Mouse (Mus musculus): Measurements from ENCODE around the gene Ranbp17. TPM values are rescaled to one million over a fixed set of nuclear protein-coding genes. Genes with fewer than 3 reads are reported as not detected.
"Not testable (repeated sequence)": the region's sequence is repeated elsewhere in the genome, so short reads cannot be mapped to it uniquely, and the experiment has no call there.

Ranbp17 gene
- total RNA-seq (2021) = 1 to 10 TPM; 4.8 to 4.9 TPM
- long read RNA-seq, experiment 1, full-length matches to known transcripts = 1 of 4 reads
- long read RNA-seq, experiment 1, partial matches to known transcripts = 0 of 4 reads
- long read RNA-seq, experiment 1, other reads (novel, unspliced or antisense) = 3 of 4 reads
- long read RNA-seq, experiment 2, full-length matches to known transcripts = 2 of 2 reads
- long read RNA-seq, experiment 2, partial matches to known transcripts = 0 of 2 reads
- long read RNA-seq, experiment 2, other reads (novel, unspliced or antisense) = 0 of 2 reads

DNA sequence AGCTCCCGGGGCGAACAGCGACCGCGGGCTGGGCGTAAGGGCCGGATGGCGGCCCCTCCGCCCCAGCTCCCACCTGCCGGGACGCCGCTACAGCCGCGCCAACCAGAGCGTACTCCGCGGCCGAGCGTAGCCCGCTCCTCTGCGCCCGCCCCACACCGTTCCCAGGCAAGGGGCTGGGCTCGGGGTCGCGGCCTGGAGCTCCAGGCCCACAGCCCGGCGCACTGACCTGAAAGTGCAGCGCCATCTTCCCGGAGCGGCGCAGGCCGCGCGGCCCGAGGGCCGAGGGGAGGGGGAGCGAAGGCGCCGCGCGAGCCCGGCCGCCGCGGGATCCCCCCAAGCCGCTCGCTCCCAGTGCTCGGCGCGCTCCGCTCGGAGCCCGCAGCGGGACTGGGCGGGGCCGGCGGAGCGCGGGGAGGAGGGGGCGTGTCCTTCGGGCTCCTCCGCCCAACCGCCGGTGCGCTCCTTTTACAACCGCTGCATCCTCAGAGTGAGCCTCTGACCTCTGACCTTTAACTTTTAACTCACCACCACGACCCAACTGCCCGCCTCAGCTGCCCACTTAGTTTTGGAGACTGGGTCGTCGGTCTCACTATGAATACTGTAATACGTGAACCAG, at the start of gene Ranbp17:
Gene Ranbp17 (minus strand): TSS at position 371 of the 616 bp plus-strand sequence.
- peak; percentile 25 to 36 for DNase-seq (ENCODE audit: low spot score in 2 of 2)

DNA sequence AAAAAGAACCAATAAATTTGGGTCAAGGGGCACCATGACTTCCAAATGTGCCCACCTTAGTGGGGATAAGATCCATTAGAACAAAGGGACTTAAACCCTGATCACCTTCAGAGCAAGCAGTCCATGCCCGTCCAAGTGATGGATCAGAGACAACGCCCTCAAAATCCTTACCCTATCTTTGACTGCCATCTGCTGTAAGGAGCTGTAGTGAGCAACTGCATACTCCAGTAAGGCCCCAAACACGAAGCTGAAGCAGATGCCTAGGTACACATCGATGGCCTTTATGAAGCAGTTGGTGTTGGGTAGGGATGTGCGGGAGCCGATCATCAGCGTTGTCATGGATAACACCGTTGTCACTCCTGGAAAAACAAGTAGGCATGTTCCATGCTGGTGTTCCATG, 40.6 kb upstream of the Ranbp17 start:
- DNase-seq (ENCODE audit: low spot score in 2 of 2) = peak; percentile 9 to 23

DNA sequence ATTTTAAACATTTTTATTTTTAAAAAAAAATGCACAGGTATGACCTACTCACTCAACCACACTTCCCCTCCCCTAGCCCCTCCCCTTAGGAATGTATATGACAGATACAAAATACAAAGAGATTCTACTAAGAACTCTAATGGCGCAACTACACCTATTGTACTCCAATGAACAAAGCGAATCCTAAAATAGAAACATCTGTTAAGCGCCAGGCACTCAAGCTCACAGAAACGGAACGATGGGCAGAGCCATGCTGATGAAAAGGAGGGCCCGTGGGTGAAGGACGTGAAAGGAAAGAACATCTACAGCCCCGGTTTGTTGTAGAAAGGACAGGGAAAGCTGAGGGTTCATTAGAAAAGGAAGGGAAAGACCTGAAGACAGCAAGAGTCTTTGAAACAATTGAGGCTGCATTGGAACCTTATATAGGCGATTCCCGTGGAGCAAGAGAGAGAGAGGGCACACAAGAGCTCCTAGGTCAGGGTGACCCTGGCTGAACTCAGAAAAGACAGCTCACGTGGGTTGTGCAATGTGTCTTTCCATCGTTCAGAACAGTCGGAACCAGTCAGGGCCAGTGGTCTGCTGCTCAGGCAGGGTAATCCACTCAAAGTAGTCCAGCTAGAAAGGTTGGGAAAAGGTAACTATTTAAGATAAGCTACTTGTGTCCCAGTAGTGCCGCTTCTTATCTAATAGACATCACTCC, 37.5 kb upstream of the Ranbp17 start:
- no peak for DNase-seq (ENCODE audit: low spot score in 2 of 2)

DNA sequence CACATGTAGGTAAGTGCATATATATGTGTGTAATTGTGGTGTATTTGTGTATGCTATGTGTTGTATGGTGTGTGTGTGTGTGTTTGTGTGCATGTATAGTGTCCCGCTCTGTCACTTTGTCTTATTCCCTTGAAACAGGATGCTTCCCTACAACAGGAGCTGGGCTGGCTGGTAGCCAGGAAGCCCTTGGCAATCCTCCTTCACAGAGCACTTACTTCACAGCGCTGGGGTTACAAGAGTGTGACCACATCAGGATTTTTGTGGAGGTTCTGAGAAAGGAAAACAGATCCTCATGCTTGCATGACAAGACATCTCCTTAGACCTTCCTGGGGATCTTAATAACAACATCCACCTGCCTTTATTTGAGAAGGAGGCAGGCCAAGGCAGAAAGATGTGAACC, 33.8 kb upstream of the Ranbp17 start:
- no peak for DNase-seq (ENCODE audit: low spot score in 2 of 2)

DNA sequence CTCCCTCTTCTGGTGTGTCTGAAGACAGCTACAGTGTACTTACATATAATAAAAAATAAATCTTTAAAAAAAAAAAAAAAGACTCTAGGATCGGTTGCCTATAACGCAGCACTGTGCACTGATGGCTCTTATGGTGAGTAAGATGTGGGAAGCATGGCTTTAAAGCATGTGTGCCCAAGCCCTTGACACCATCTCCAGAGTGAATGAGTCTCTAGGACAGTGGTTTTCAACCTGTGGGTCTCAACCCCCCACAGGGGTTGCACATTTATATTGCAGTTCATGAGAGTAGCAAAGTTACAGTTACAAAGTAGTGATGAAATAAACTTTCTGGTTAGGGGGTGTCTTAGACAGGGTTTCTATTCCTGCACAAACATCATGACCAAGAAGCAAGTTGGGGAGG, 31.4 kb upstream of the Ranbp17 start:
- no peak for DNase-seq (ENCODE audit: low spot score in 2 of 2)

DNA sequence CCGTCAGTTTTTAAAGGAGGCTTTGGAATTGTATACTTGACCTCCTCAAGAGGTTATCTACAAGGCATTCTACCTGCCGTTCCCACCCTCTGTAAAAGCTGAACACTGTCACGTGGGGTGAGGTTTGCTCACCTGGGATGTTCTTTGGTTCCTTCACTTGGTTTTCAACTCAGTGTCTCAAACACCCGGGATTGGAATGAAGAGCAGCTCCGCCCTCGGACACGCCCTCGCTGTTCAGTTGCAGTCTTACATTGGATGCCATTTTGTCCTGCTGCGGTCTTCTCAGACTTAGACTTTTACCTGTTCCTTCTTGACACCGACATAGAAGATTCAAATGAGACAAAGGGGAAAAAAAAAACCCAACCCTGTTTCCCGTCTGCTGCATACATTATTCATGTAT, 30.6 kb upstream of the Ranbp17 start:
- DNase-seq (ENCODE audit: low spot score in 2 of 2) = no peak

DNA sequence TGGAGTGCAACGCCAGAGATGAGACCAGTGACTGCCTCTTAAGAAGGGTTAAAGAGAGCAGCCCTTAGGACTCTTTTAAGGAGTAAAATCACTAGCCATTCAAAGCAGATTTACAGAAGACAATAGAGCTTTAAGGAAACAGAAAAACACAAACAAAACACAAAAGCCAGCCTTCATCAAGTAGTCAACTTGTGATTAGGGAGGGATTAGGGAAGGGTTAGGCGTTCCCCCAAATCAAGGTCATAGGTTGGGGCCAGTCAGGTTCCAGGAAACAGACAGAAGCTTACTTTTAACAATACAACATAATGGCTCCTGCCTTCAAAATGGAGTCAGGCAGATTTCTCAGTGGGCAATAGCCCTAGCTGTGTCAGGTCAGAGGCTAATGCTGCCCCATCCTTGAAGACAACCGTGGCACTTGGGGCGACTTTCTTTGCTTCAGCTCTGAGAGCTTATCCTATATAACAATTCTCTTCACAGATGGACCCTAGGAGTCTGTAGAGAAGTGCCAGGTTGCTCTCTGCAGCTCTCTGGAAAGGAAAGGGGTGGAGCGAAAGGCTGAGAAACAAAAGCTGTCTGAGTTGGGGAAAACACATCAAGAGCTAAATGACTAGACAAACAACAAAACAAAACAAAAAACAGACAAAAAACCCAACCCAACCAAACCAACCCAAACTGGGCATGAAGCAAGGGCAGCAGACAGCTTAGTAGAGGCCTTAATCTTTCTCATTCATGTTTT, 24.0 kb upstream of the Ranbp17 start:
- no peak for DNase-seq (ENCODE audit: low spot score in 2 of 2)

DNA sequence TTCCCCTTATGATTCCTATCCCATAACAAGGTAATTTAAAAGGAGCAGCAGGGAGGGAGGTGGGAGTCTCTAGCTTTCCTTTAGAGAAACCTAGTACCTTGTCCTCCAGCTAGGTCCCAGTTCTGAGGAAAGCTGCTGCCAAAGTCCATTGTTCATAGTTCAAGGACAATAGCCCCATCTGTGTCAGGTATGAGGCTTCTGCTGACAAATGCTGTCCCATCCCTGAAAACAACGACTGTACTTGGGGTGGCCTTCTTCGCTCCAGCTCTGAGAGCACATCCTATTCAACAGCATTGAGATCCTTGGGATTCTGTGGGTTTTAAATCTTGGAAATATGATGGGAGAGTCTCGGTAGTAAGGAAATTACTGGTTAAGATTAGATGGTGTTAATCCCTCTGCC, 23.1 kb upstream of the Ranbp17 start:
- no peak for DNase-seq (ENCODE audit: low spot score in 2 of 2)

DNA sequence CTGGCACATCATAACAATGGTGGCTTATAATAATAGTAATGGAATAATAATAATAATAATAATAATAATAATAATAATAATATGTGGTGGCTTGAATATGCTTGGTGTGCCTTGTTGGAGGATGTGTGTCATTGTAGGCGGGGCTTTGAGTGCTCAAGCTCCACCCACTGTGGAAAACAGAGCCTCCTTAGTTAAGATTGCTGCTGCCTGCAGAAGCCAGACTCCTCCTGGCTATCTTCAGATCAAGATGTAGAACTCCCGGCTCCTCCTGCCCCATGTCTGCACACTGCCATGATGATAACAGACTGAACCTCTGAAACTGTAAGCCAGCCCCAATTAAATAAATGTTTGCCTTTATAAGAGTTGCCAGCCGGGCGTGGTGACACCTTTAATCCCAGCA, 21.0 kb upstream of the Ranbp17 start:
- no peak for DNase-seq (ENCODE audit: low spot score in 2 of 2)

DNA sequence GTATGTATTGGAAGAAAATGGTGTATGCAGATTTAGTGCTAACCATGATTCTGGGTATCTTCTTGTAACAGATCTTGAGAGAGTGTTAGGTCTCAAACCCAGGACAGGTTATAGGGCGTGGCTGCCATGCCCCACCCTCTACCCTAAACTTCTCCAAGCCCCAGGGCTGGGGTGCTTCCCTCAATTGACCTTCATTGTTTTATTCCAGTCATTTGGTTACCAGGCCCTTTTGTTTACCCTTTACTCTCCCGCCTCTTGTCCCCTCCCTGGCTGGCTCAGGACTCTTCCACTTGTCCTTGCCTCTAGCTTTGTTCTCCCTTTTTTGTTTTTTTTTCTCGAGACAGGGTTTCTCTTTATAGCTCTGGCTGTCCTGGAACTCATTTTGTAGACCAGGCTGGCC, 20.0 kb upstream of the Ranbp17 start:
- DNase-seq (ENCODE audit: low spot score in 2 of 2) = no peak

DNA sequence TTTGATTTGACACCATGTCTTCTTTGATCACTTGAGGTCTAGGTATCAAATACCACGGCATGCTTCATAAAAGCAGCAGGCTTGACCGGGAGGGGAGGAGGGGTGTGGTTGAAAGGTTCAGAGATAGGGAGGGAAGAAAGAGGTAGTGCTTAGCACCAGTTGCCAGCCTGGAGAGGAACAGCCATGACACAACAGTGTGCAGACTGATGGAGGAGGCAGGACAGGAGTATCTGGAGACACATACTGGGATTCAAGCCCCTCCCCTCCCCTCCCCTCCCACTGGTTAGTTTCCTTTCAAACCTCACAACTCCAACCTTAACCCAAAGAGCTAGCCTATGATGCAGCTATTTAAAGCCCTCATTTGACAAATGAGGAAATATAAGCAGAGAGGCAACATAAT, 16.0 kb upstream of the Ranbp17 start:
- DNase-seq (ENCODE audit: low spot score in 2 of 2) = no peak

DNA sequence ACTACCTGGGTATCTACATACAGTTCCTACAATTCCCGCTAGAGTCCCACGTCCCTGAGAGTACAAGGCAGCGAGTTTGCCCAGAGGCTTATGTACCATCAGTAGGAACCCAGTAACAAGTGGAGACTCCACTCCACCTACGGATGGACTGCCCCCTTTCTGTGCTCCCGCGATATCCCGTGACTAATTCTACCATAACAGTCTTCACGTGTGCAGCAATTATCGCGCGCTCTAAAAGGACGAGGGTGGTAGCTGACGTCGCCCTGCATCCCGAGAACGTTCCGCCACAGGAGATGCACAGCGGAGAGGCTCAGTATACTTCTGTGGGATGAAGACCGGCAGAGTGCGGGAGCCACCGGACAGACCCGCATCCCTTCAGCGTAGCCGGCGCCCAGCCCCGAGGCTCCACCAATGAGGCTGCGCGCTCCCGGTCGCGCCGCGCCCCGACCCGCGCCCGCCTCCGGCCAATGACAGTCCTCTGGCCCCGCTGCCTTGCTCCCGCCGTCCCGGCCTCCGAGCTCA, 631 bp downstream of the Ranbp17 start:
- peak; percentile 49 to 58 for DNase-seq (ENCODE audit: low spot score in 2 of 2)

DNA sequence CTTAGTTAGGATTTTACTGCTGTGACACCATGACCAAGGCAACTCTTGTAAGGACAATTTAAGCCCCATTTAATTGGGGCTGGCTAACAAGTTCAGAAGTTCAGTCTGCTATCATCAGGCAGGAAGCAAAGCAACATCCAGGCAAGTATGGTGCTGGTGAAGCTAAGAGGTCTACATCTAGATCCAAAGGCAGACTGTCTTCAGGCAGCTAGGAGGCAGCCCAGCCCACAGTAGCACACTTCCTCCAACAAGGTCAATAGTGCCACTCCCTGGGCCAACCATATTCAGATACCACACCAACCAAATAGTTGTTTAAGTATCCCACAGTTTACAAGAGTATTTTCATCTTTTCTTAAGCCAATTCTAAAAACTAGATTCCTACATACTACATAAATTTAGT, 4.1 kb downstream of the Ranbp17 start:
- DNase-seq (ENCODE audit: low spot score in 2 of 2) = no peak

DNA sequence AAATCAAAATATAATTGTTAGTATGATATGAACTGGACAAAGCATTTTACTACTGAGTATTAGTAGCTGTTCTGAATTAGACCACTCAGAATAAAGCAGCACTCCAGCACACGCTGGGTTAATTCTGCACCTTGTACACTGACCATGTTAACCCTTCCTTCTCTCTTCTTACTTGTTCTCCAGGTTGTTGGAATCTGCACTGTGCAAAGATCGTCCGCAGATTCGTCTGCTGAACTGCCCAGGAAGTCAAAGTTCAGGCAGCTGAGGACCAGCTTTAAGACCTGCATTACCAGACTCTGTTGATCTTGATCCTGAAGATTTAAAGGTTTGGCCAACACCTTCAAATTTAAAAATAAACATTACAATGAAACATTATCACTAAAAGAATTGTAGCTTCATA, 27.8 kb downstream of the Ranbp17 start:
- no peak for DNase-seq (ENCODE audit: low spot score in 2 of 2)

DNA sequence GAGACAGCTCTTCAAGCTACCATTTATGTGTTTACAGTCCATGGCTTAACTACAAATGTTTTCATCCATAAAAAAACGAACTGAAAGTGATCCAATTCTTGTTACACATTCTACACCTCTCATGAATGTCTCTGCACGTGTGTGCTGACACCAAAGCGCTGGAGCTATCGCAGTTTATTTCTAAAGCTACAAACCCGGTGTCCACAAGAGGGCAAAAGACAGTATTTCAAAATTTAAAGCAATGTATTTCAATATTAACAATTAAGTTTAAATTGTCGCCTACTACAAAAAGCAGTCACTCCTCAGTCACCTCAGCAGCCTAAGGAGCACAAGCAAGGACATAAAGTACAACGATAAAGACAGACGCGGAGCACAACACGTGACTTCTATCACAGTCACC, 33.1 kb downstream of the Ranbp17 start:
- no peak for DNase-seq (ENCODE audit: low spot score in 2 of 2)

DNA sequence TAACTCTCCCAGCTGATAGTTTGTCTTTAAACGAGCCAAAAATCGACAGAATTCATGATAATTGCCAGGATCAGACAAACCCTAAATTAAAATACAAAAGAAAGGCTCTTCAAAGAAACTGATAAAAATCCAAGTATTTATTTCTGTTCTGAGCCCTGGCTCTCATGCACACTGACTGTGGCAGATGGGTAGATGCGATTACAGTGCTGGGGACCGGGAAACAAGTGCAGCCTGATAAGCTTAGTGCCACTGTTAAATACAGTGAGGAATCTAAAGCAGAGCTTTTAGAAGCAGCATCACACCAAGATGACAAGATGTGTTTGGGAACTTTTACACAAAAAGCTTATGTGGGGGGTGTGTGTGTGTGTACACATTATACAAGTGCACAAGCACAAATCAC, 34.3 kb downstream of the Ranbp17 start:
- DNase-seq (ENCODE audit: low spot score in 2 of 2) = no peak

DNA sequence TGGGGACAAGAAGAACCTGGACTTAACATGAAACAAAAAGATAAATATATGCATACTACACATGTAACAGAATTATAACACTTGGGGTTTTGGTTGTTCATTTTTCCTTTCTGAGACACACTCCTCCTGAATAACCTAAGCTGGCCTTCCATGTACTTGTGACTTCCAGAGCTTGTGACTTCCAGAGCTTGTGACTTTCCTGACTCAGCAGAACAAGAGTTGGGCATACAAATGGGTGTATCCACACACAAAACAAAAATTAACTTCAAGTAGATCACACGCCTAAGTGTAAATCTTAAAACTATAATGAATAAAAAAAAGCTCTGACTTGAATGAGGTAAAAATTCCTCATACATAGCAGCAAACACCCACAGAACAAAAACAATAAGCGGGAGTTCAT, 36.9 kb downstream of the Ranbp17 start:
- no peak for DNase-seq (ENCODE audit: low spot score in 2 of 2)

DNA sequence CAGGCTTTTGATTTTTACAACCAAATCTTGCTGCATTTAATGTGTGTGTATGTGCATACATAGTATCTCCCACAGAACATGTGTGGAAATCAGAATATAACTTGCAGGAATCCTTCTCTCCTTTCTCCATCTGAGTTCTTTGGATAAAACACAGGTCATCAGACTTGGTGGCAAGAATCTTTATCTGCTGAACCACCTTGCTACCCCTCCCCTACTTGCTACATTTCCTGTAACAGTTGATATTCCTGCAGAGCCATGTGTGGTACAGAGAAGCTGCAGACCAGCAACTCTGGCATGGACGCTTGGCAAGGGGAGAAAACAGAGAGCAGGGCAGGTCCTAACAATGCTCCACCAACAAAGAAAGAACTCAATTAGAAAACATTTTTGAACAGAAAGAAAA, 52.4 kb downstream of the Ranbp17 start:
- DNase-seq (ENCODE audit: low spot score in 2 of 2) = no peak

DNA sequence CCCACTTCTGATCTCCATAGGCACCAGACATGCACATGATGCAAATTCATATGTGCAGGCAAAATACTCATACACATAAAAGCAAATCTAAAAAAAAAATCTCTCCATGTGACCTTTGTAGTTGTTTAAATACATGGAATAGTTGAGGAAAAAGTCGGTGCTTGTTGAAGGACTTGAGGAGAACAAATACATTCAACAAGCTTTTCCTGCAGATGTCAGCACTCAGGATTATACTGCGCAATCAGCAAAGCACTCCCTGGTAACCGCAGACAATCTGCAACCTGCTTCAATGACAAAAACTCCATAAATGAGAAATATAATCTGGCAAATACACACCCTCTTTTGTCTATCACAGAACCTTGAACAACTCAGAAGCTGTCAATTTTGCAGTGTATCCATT, 59.5 kb downstream of the Ranbp17 start:
- no peak for DNase-seq (ENCODE audit: low spot score in 2 of 2)

DNA sequence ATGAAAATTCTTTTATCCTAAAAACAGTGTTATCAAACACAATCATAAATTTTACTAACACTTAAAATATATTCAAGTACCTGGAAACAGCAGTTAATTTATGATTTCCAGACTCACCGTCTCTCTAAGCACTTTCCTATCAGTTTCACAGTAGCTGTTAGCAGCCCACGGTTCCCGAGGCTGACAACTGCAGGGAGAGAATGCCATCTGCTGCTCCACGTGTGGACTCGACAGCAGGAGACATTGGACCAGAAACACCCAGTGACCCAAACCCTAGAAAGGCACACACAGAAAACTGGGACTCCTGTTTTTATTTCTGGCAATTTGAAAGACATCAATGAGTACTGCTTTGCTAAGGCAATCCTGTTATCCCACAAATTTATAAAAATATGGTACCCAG, 79.7 kb downstream of the Ranbp17 start:
- DNase-seq (ENCODE audit: low spot score in 2 of 2) = peak in 1 of 2 experiments; percentile 11

DNA sequence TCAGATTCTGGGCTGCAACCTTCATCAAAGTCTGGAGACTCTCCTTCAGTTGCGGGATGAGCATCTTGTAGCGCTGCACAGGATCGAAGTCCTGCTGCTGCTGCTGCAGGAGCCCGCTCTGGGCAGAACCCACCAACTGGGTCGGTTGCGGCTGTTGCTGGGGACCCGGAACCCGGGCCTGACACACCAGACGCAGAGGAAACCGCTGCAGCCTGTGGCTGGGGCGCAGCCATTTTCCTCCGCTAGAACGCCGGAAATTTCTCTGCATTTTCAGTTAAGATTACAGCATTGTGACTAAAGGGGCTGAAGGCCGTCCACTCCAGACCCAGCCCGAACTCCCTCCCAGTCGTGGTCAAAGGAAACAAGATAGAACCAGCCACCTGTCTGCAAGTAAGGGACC, 85.3 kb downstream of the Ranbp17 start:
- not testable (repeated sequence) for DNase-seq (ENCODE audit: low spot score in 2 of 2)

DNA sequence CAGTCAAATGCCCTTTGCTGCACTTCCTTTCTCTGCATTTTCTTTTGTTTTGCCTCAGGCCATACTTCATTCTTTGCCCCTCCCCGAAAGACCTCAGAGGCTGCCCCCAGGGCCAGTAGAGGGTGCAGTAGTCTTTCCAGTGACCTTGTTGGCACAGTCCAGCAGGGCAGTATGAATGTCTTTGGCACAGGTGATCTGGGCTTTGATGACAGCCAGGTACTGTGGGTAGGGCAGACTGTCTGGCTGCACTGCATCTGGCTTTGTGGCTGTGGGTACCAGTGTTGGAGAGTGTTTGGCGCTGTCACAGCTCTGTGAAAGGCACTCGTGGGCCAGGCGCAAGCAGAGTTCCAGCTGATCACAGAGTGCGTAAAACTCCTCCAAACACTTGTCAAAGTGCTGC, 85.8 kb downstream of the Ranbp17 start:
- not testable (repeated sequence) for DNase-seq (ENCODE audit: low spot score in 2 of 2)
